Mouse (Mus musculus) adrenal gland, postnatal 0 days (tissue): ENCODE results near the gene Ly6g5b. TPM values are rescaled to one million over a fixed set of nuclear protein-coding genes. Genes with fewer than 3 reads are reported as not detected.

Experiments
- polyA plus RNA-seq: library from polyadenylated mRNA; unstranded; fragments of >200 nt; fragmentation: Nextera tagmentation; extraction: Ambion mirVana; gene quantifications from 2 replicates; pipeline ENCODE4 v1.2.1, GENCODE M21; 2015

The Ly6g5b gene
- 0.30 and 0.47 TPM in 2 replicates for polyA plus RNA-seq

DNA sequence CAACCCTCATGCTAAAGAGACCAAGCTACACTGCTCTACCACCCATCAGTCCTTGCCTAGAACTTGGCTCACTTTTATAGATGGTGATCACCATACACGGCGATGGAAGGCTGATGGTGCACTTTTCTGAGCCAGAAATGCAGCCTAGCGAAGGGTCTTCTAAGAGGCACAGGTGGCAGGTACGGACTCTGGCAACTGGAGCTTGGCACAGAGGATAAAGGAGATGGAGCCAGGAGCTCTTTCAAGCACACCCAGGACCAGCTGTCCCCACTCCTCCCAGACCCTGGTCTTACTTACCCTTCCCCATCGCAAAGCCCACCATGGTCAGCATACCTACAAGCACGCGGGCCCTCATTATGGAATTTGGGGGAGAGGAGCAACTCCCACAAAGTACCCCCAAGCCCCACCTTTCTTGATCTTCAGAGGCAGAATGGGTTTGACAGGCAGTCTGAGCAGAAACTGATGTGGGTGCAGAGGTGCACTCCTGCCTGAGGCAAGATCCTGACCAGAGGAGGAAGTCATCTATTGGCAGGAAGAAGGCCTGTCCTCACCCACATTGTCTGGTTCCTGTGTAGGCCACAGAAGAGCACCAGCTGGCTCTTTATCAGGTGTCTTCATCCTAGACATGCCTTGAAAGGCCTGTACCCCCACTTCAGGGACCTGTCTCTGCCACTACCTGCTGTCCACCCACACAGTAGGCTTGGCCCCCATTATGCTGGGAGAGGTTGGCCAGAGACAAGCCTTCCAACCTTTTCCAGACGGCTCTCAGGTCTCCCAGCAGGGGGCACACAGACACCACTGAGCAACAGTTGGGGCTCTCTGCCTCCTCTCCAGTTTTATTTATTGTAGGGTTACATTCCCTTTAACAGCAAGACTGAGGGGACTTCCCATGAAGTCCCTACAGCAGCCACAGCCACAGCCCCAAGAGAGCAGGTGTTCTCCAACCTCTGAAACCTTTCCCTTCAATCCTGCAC lies at the start of gene Ly6g5b:
Gene Ly6g5b, minus strand, starts transcription at position 383 of the 974 bp plus-strand sequence.

DNA sequence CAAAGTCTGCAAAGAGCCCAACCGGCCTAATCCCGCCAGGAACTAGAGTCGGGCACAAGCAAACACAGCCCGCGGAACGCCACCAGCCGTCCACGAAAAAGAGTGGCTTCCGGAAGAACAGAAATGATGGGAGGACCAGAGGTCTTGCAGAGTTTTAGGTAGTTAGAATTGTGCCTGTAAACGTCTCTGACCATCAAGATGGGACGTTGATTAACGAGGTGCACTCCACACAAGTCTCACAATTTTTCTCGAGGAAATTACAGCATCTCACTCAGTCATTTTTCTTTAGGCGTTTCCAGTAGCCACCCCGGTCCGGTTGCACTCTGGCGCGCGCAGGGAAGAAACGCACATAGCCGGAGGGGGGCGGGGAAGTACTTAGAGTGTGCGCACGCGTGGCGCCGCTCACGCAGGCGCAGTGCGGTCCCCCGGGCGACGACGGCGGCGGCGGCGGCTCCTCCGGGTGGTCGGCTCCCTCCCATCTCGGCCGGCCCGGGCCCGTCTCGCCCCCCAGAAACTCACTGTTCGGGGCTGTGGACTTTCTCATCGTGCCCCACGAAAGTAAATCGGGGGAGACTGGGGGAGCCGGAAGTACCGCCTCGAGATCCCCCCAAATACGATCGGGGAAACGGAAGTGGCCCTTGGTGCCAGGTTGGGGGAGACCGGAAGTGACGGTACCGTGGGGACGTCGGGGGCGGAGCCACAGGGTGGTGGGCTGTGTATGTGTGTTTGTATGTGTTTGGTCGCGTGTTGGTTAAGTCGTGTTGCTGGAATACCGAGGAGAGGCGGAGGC lies 19.8 kb upstream of the Ly6g5b start, which contains the start of gene Bag6:
Gene Bag6, plus strand, starts transcription at position 378 of the 790 bp plus-strand sequence.

DNA sequence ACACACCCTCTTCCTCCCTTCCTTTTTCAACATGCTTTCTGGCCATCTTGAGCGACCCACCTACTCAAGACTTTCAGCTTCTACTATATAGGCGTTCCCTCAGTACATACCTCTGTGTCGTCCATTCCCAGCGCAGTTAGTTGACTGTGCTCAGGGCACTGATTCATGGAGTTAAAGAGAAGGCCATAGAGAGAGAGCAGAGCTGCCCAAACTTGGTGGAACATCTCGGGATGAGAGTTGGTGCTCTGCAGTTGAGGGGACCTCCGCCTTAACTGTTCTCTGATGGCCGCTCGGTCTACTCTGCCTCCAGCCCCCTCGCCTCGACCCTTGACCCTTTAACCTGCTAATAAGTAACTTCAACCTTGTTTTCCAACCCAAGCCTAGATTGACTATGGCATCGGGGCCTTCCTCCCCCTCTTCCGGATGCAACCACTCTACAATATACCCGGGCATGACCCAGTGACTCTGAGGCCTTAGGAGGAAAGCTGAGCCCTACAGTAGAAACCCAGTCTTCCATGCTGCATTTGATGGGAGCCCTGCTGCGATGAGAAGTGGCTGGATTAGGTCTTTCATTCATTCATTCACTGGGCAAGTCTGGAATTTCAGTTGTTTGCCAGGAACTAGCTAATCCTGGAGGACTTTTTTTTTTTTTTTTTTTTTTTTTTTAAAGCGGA lies 16.4 kb upstream of the Ly6g5b start, which contains the start of gene Apom:
Gene Apom, minus strand, starts transcription at position 551 of the 674 bp plus-strand sequence.

DNA sequence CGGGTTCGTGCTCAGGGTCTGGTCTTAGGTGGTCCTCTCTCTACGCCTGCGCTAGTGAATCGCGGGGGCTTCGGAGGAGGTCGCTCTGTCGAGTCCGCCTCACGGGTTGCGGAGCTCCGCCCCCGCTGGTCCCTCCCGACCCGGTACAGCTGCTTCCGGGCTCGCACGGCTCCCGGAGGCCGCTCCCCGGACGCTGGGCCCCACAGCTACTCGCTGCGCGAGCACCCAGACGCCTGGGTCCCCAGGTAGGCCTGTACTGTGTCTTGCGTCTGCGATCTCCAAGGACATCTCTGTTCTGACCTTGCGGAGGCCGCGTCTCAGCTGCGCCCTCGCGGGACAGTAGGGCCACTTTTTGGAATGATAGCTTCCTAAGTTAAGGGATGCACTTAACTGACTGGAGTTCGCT lies 11.0 kb upstream of the Ly6g5b start, which contains the start of gene D17H6S53E:
Gene D17H6S53E, plus strand, starts transcription at position 168 of the 406 bp plus-strand sequence.

DNA sequence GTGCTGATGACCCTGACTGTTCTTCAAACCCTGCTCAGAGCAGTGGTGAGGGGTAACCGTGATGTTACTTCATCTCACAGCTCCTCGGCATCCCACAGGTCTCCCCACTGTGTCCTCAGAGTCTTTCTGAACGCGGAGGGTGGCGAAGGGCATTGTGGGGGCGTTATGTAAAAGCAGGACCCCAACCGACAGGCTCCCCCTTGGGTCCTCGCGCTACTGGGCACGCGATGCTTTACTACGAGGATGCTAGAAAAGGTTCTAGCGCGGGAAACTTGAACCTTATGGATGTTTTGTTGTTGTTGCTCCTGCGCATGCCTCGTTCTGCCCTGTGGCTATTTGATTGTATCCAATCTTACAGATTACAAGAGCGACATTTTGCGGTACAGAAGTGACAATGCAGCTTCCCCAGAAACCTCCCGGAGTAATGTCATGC lies 6.7 kb upstream of the Ly6g5b start, which contains the start of gene Csnk2b:
Gene Csnk2b, minus strand, starts transcription at position 183 of the 433 bp plus-strand sequence.

DNA sequence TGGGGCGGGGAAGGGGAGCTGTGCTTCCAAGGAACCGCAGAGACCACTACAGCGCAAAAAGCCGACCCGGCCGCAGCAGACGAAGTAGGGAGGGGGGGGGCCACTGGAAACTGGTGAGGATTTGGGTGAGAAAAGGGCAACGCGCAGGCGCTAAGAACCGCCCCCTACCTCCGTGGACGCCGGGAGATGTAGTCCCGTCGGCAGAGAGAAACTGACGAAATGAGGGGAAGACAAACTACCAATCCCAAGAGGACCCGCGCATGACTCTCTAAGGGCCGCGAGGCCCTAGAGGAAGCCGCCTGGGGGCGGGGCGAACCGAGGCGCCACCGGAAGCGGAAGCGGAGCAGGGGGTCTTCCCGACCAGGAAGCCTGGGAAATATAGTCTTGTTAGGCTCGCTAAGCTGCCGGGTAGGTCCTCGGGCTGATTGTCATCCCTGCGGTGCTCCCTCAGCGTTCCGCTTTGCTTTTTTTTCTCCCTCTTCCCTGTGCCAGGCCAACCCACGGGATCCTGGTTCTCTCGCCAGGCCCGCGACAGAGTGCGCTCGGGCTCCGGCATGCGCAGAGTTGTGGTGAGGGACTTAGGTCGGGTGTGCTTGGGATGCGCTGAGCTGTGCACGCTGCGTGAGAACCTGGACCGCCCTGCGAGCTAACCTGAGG lies 6.0 kb upstream of the Ly6g5b start, which contains the start of gene Gpank1:
Gene Gpank1, plus strand, starts transcription at position 313 of the 657 bp plus-strand sequence.

DNA sequence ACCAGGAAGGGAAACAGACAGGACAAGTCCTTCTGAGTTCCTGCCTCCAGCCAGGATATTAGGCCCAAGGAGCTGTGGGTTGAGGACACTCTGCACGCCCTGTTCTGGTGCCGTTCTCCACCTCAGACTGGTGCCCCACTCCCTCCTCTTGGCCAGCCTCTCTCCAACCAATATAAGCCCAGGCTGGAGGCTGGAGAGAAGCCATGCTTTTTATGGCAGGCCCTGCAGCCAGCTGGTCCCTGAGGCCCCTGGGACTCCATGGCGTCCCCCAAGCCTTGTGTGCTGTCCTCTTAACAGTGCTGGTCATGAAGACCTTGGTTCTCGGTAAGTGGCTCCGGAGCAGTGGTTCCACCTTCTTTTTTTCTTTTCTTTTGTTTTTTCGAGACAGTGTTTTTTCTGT lies 7.1 kb downstream of the Ly6g5b start, which contains the start of gene Ly6g5c:
Gene Ly6g5c, plus strand, starts transcription at position 183 of the 400 bp plus-strand sequence.

DNA sequence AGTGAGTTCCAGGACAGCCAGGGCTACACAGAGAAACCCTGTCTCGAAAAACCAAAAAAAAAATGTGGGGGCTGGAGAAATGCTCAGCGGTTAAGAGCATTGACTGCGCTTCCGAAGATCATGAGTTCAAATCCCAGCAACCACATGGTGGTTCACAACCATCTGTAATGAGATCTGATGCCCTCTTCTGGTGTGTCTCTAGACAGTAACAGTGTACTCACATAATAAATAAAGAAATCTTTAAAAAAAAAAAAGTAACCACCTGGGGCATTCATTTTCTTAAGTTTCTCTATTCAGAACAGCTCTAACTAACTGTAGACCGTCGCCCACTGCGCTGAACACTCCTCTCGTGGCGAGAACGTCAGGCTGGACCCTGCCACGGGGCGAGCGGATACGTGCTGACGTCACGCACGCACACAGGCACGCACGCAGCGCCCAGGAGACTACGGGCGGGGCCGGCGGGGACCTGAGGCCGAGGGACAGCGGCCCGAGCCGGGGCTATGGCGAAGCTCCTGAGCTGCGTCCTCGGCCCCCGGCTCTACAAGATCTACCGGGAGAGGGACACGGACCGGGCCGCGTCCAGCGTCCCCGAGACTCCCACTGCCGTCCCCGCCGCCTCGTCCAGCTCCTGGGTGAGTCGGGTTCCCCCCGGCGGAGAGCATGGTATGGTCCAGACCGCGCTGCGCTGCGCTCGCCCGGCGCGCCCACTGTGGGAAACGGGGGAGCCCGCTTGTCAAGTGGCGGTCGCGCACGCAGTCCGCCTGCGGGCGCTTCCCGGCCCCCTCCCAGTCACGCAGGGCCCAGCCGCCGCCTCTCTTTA lies 26.2 kb downstream of the Ly6g5b start, which contains the start of gene Abhd16a:
Gene Abhd16a, plus strand, starts transcription at position 439 of the 820 bp plus-strand sequence.

DNA sequence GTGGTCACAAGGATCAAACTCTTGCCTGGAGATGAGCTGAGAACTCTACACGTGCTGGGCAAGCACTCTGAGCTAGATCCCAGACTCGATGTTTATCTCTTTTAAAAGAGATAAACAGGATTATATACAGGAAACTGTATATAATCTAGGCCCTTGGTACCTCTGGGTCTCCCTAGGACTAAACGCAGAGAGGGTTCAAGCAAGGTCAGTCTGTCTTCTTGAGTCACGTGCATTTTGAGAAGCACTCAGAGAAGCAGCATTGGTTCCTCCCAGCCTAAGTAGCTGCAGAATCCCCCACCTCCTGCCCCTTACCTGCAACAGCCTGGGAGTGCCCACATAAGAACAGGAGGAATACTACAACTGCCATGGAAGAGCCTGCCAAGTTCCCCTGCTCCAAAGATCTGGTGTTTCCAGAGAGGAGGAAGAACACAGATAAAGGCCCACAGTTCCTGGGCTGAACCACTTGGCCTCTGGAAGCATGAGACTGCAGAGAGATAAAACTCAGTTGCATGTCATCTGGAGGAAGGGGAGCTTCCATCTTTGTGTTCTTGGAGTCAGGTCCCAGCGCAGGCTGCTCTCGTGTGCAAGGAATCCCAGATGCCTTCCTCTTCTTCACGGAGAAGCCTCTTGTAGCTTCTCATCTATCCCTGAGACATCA lies 29.9 kb downstream of the Ly6g5b start, which contains the start of gene Ly6g6f:
Gene Ly6g6f, minus strand, starts transcription at position 403 of the 658 bp plus-strand sequence.

DNA sequence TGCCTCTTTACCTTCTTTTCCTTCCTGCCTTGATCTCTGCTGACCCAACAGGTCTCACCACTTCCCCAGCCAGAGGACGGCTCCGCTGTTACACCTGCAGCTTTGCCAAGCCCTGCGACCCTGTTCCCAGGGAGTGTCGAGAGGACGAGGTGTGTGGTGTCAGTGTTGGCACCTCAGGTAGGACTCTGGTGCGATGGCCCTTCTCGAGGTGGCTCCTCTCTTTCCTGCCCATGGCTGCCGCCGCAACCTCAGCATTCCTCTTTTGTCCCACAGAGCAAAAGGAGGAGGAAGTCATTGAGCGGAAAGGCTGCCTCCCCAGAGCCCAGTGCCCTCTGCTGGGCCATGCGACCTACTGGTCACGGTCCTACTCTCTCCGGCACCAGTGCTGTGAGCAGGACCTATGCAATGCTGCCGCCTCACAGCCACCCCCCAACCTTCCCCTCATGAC lies 37.4 kb downstream of the Ly6g5b start, which contains the start of gene Ly6g6d:
Gene Ly6g6d, minus strand, starts transcription at position 280 of the 448 bp plus-strand sequence.

DNA sequence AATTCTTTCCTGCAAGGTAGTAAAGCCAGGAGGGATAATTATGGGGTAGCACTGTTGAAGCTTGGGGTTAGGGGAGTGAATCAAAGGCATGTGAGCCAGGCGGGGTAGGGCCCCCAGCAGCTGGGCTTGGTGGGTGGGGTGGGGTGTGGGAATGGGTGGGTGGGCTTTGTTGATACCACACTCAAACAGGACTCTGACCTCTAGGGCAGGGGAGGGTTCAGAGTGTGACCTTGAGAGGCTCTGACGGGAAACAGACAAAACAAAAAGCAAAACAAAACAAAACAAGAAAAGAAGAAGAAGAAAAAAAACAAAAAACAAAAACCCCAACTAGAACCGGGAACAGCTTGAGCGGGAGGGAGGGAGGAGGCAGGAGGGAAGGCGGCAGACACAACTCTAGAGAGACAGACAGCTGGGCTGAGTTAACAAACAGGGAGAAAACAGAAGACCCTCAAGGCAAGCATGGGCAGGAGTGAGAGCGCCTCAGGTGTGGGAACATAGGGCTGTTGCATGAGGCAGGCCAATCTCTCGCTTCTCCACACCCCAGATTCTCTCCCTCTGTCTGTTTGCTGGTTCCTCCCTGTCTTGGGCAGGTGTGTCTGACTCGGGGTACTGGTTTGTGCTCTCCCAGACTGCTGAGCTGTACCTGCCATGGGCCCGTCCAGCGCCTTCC lies 38.6 kb downstream of the Ly6g5b start, which contains the start of gene Ly6g6e:
Gene Ly6g6e, plus strand, starts transcription at position 396 of the 670 bp plus-strand sequence.

DNA sequence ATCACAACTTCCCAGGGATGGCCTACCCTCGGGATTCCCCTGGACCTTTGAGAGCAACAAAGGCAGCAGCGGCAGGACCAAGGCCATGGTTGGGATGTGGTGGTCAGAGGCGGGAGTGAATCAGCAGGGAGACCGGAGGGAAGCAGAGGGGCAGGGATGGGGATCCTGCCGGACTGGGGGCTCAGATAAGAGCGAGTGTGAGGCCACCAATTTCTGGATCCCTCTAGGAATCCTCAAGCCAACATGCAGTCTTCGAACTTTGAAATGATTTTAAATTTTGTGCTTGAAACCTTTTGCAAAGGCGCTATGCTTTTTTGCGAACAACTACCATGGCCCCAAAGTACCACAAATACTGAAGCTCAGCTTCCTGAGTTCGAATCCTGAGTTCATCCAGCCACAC lies 49.1 kb downstream of the Ly6g5b start, which contains the start of gene Mpig6b:
Gene Mpig6b, minus strand, starts transcription at position 101 of the 400 bp plus-strand sequence.

DNA sequence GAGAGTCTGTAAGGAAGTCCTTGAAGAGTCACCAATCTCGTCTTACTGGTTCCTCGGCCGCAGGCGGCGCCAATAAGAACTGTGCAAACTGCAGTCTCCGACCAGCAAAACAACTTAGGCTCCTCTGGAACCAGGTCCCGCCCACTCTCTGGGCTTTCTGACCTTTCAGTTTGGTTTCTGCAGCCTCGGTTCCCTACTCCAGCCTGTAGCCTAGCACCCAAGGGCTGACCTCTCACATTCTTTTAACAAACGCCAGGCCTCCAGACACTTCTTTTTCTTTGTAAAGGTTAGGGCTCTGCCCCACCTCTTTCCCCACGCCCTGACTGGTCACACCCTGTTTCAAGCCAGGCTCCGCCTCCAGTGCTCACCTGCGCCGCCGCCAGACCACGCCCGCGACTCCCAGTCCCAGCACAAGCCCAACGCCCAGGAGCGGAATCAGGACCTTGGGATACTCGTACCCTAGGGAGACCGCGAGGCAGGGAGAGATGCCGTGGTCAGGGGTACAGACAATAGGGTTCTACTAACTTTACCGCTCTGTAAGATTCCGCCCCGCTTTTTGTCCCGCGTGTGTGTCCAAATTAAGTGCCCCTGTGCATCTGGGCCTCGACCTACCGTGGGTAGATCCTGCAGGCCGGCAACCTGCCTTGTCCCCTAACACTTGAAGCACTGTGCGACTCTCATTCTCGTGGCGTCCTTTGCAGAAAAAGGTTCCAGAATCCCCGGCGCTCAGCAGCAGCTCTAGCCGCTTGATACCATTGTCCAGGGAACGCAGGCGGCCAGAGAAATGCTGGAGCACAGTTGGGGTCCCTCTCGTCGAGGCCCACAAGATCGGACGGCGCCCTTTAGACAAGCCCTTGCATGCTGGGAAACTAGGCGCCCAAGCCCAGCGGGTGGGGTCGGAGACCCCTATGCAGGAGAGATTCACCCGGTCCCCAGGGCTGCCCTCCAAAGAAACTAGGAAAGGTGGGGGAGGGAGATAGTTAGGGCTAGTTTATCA lies 50.0 kb downstream of the Ly6g5b start, which contains the start of gene Ly6g6c:
Gene Ly6g6c, plus strand, starts transcription at position 438 of the 997 bp plus-strand sequence.

